Mouse (Mus musculus): ENCODE results near the gene Fcer1a.

Gene Fcer1a

DNA sequence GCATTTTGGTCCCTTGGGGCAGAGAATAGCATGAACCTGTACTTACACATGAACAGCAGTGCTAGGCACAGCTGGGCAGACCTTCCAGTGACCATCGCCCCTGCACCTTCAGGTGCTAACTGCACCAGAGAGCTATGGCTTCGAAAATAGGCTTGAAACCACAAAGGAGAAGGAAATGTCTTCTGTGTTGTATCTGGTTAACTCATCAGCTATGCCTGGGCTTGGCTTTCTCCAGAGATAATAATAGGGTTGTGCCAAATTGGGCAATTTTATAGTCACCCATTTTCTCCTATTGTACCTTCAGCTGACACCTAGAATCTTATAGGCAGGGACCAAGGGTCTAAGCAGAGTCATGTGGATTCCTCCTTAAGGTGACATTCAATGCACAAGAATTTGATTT, at the start of gene Fcer1a:
Fcer1a (minus strand) TSS at position 134 of the 400 bp plus-strand sequence.
- in situ Hi-C loops (cut with MboI; ENCODE audit: low pct_unique_long_range_greater_than_20kb in 1 of 2, low sequenced_read_pairs in 2 of 2, unreplicated experiment in 1 of 2), result no loop called here

DNA sequence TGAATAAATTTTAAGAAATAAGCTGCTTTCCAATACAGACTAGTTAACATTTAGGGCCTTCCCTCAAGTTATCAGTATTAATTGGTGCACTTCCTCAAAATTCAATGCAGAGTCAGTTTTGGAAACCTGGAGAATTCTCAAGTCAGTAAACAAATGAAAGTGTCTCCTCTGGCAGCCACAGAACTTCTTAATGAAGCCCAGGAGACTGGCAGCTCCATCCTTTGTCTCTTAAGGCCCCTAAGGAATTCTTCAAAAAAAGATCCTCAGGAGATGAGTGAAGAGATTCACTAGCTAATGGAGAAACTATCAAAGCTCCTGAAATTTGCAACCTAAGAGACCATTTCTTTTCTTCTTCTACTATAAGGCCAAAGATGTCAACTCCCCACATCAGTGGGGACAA, 38.7 kb upstream of the Fcer1a start, which contains the start of gene Olfr418:
Olfr418 (plus strand) TSS at position 301 of the 400 bp plus-strand sequence.
- in situ Hi-C loops (cut with MboI; ENCODE audit: low pct_unique_long_range_greater_than_20kb in 1 of 2, low sequenced_read_pairs in 2 of 2, unreplicated experiment in 1 of 2), result no loop called here

DNA sequence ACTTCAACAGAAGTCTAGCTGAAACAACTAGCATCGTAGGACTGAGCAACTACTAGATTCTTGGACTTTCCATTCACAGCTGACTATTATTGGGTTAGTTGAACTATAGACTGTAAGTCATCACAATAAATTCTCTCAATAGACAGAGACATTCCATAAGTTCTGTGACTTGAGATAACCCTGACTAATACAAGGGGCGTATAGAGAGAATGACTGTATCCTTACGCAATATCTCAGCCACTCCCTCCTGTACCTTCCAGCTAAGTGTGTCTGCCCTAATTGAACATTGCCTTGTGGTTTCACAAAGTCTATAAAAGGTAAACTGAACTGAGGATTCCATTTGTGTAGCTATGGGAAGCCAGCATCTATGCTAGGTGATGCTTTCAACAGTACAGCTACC, 22.9 kb upstream of the Fcer1a start:
- in situ Hi-C loops (cut with MboI; ENCODE audit: low pct_unique_long_range_greater_than_20kb in 1 of 2, low sequenced_read_pairs in 2 of 2, unreplicated experiment in 1 of 2), result no loop called here

DNA sequence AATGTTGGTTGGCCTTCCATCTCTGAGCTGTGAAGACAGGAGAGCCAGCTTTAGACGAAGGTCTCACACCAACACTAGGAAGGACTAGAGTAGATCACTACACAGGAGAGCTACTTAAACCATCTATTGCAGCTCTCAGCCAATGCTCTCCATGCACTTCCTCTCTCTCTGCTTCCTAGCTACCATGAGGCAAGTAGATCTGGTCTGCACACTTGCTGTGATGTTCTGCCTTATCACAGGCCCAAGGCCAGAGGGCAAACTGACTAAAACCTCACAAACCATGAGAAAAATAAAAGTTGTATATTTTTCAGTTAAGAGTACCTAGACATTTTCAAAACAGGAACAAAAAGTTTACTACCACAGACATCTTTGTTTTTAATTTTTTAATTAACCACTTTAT, 10.0 kb upstream of the Fcer1a start:
- in situ Hi-C loops (cut with MboI; ENCODE audit: low pct_unique_long_range_greater_than_20kb in 1 of 2, low sequenced_read_pairs in 2 of 2, unreplicated experiment in 1 of 2), result loop anchor here (10.0 kb wide), 1 partner anchor 1118 kb away; no protein-coding TSS in a partner anchor

DNA sequence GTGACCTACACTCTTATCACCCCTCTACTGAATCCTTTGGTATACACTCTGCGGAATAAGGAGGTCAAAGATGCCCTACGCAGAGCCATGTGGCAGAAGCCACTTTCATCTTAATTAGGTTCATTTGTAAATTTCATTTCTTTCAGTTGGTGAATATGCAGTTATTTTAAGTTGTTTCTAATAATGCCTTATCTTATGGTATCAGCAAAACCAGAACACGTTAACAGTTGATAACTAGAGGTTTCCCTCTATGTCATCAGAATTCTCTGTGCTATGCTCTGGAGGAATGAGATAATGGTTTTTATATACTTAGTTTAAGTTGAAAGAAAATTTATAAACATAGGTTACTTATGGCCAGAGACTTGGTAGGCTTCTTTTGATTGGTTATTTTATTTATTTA, 10.5 kb downstream of the Fcer1a start:
- in situ Hi-C loops (cut with MboI; ENCODE audit: low pct_unique_long_range_greater_than_20kb in 1 of 2, low sequenced_read_pairs in 2 of 2, unreplicated experiment in 1 of 2), result loop anchor here in 1 of 2 experiments (5.0 kb wide), 1 partner anchor 384 kb away; no protein-coding TSS in a partner anchor

DNA sequence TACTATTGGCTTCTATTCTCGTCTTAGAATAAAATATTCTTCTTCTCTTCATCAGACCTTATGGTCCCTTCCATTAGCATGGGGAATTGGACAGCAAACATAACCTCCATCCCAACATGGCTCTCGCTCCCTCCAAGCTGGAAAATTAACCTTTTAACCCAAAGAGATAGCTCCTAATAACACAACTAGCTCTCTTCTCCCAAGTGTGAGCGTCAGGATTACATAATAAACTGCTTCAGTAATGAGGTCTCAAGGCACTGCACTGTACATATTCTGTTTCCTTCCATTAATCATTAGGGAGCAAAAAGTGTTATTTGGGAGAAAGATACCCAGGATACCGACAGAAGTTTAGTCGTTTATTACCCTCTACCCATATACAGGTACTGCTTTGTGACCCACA, 14.9 kb downstream of the Fcer1a start, which contains the start of gene Olfr1404:
Olfr1404 (plus strand) TSS at position 301 of the 400 bp plus-strand sequence.
- in situ Hi-C loops (cut with MboI; ENCODE audit: low pct_unique_long_range_greater_than_20kb in 1 of 2, low sequenced_read_pairs in 2 of 2, unreplicated experiment in 1 of 2), result no loop called here

DNA sequence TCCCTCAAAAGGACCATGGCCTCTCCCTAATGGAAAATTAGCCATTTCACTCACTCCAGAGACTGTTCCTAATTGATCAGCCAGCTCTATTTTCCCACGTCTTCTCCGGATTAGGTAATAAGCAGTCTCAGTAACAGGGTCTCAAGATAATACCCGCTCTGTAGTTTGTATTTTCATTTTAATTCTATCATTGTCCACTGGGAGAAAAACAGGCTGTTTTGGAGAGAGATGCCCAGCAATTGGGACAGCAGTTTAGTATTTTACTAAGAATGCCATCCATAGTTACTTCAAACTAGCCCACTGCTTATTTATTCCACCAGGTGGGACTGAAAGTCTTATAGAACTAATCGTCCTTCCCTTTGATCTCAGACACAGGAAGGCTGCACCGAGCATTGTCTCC, 29.5 kb downstream of the Fcer1a start, which contains the start of gene Olfr218:
Olfr218 (plus strand) TSS at position 301 of the 400 bp plus-strand sequence.
- in situ Hi-C loops (cut with MboI; ENCODE audit: low pct_unique_long_range_greater_than_20kb in 1 of 2, low sequenced_read_pairs in 2 of 2, unreplicated experiment in 1 of 2), result no loop called here

DNA sequence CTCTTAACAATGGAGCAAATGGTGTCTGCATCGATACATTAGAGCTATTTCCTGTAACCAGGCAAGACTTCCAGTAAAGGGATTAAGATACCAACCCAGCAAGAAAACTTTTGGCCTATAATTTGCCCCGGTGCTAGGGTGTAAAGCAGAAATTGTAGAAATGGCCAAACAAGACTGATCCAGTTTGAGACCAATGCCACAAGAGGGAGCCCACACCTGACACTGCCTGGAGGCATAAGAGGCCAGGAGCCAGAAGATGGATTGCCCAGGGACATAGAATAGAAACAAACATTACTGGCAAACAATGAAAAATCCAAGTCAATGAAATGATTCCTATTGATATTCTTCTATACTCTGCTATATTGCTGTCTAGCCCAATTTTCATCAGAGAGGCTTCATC, 30.7 kb downstream of the Fcer1a start:
- in situ Hi-C loops (cut with MboI; ENCODE audit: low pct_unique_long_range_greater_than_20kb in 1 of 2, low sequenced_read_pairs in 2 of 2, unreplicated experiment in 1 of 2), result no loop called here

DNA sequence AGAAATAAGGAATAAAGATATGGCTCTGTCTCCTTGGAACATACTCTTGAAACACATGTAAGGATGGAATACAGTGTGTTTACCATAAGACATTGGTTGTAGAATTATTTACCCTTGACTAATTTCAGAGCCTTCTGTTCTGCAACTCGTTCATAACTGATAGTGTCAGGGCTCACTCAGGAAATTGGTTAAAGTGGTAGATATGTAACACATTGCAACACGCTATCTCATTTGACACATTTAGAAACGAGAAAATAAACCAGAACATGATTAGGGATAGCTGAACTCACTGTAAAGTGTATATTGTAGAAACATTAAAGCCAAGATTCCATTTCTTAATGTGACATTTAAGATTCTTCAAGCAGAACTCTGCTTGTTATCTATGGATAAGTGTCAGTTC, 35.0 kb downstream of the Fcer1a start:
- in situ Hi-C loops (cut with MboI; ENCODE audit: low pct_unique_long_range_greater_than_20kb in 1 of 2, low sequenced_read_pairs in 2 of 2, unreplicated experiment in 1 of 2), result no loop called here

DNA sequence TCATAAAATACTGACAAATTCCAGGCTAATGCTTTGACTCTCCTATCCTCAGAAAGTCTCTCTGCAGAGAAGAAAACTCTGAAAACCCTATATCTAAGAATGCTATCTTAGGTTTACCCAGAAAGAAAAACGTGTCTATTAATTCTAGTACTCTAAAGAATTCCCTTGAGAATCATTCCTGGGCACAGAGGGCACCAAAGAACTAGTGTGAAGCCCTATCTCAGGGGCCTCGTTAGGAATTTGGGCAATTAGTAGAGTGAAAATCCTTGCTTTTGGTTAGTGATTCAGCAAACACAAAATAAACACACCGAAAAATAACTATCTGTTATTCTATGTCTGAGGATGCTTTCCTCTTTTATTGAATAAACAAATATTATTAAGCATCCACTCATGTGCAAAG, 36.5 kb downstream of the Fcer1a start, which contains the start of gene Olfr1406:
Olfr1406 (minus strand) TSS at position 101 of the 400 bp plus-strand sequence.
- in situ Hi-C loops (cut with MboI; ENCODE audit: low pct_unique_long_range_greater_than_20kb in 1 of 2, low sequenced_read_pairs in 2 of 2, unreplicated experiment in 1 of 2), result no loop called here

DNA sequence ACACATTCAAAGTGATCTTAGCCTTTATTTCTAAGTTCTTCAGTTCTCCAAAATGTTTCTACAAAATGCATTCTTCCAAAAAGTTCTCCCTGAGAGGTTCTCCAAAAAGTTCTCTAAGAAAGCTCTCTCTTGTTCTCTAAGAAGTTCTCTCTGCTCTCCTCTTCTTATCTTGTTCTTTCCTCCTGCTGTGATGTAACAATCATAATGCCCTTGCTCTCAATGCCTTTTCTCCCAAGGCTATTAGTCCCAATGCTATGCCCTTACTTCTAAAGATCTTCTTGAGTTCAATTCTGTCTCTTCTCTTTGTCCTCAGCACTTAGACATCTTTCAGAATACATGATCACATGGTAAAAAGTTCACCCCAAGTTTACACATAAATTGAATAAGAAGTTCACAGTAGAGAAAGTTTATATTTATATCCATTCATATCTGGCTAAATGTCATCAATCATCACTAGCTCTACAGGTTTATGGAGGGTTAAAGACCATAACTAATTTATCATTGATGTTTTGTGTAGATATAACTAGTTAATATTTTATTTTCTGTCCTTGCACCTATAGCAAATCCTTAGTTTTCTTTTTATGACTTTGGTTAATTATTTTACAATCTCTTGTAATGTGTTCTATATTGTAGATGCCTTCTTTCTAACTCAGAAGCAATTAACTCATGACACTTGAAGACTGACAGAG, 52.7 kb downstream of the Fcer1a start:
- in situ Hi-C loops (cut with MboI; ENCODE audit: low pct_unique_long_range_greater_than_20kb in 1 of 2, low sequenced_read_pairs in 2 of 2, unreplicated experiment in 1 of 2), result no loop called here
